Mouse (Mus musculus): Measurements from ENCODE around the gene Kctd4. TPM values are rescaled to one million over a fixed set of nuclear protein-coding genes. Genes with fewer than 3 reads are reported as not detected.

Gene Kctd4
- total and polyA plus RNA-seq, 3 experiments, result not detected

- Histone ChIP-seq H3K79me2 (replicated peaks; ENCODE audit: control insufficient read depth, insufficient read depth, low read length) (no peaks in the 10 kb centered on the region), H3K4me1 (ENCODE audit: control insufficient read depth, insufficient read depth, low read length) (no peaks in the 10 kb centered on the region; the same call in 1 of the 2 replicates), H3K9ac (ENCODE audit: low read depth, low read length) (no peak overlapping the region), H3K27me3 (ENCODE audit: control insufficient read depth, insufficient read depth, low read length) (no peaks in the 10 kb centered on the region), H3K36me3 (ENCODE audit: control insufficient read depth, insufficient read depth, low read length) (no peaks in the 10 kb centered on the region), H3K27ac (no peak overlapping the region), H3K4me3 (no peak overlapping the region)
- intact Hi-C loops (cut with DNase I), result no loop called here
- WGBS, result 65% methylated on average over 2 of the region's 2 CpGs
- no peak for TF ChIP-seq EP300 (IDR thresholded peaks at IDR 0.05; ENCODE audit: insufficient read depth, low read depth, low read length)
- TF ChIP-seq CTCF (IDR thresholded peaks at IDR 0.05), result no peak
- TF ChIP-seq POLR2A (IDR thresholded peaks at IDR 0.05; ENCODE audit: insufficient read depth, low read depth, low read length), result no peak
- no peak for DNase-seq
Observed at GRCm38 (mm10) chr14:75953011-75953410, 1.8 kb upstream of the Kctd4 start.

- no peaks in the 10 kb centered on the region for H3K36me3 ChIP-seq (ENCODE audit: control insufficient read depth, insufficient read depth, low read length)
- no peak for TF ChIP-seq CTCF (IDR thresholded peaks at IDR 0.05)
- TF ChIP-seq POLR2A (IDR thresholded peaks at IDR 0.05; ENCODE audit: insufficient read depth, low read depth, low read length), result no peak
- TF ChIP-seq EP300 (IDR thresholded peaks at IDR 0.05; ENCODE audit: insufficient read depth, low read depth, low read length), result no peak
- H3K27ac ChIP-seq, result no peak overlapping the region
- 96% methylated on average over 9 of the region's 9 CpGs for WGBS
- intact Hi-C loops (cut with DNase I), result no loop called here
- no peaks in the 10 kb centered on the region for H3K27me3 ChIP-seq (ENCODE audit: control insufficient read depth, insufficient read depth, low read length)
- H3K4me3 ChIP-seq, result no peak overlapping the region
- no peaks in the 10 kb centered on the region for H3K4me1 ChIP-seq (ENCODE audit: control insufficient read depth, insufficient read depth, low read length)
- H3K9ac ChIP-seq (ENCODE audit: low read depth, low read length), result no peak overlapping the region
- no peak for DNase-seq
- no peaks in the 10 kb centered on the region for H3K79me2 ChIP-seq (replicated peaks; ENCODE audit: control insufficient read depth, insufficient read depth, low read length)
Observed at GRCm38 (mm10) chr14:75962250-75962649, 7.4 kb downstream of the Kctd4 start.

GRCm38 (mm10) chr14:75963215-75963614 lies 8.4 kb downstream of the Kctd4 start:
- no peak overlapping the region for H3K4me3 ChIP-seq
- H3K79me2 ChIP-seq (replicated peaks; ENCODE audit: control insufficient read depth, insufficient read depth, low read length), result no peaks in the 10 kb centered on the region
- no peaks in the 10 kb centered on the region for H3K27me3 ChIP-seq (ENCODE audit: control insufficient read depth, insufficient read depth, low read length)
- 77% methylated on average over 5 of the region's 5 CpGs for WGBS
- DNase-seq, result no peak
- H3K4me1 ChIP-seq (ENCODE audit: control insufficient read depth, insufficient read depth, low read length), result no peaks in the 10 kb centered on the region
- no peak overlapping the region for H3K9ac ChIP-seq (ENCODE audit: low read depth, low read length)
- intact Hi-C loops (cut with DNase I), result no loop called here
- H3K27ac ChIP-seq, result no peak overlapping the region
- TF ChIP-seq CTCF (IDR thresholded peaks at IDR 0.05) (no peak), EP300 (IDR thresholded peaks at IDR 0.05; ENCODE audit: insufficient read depth, low read depth, low read length) (no peak), POLR2A (IDR thresholded peaks at IDR 0.05; ENCODE audit: insufficient read depth, low read depth, low read length) (no peak)
- H3K36me3 ChIP-seq (ENCODE audit: control insufficient read depth, insufficient read depth, low read length), result no peaks in the 10 kb centered on the region

DNA sequence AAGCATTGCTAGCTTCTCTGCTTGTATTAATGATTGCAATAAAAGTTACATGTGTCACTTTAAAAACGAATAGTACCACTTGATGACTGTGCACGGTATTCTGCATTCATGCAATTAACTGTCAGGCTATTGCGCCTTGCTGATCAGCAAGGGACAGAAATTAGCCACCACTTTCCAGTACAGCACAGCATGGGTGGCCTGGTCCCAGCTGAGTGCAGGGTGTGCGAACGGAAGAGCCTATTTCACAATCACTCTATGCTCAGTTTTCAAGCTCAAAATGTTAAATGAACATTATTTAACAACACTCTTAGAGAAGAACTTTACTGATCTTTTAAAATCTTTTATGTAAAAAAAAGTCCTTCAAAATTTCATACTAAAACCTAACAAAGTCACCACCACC lies 9.2 kb downstream of the Kctd4 start:
- Histone ChIP-seq H3K4me3 (no peak overlapping the region), H3K79me2 (replicated peaks; ENCODE audit: control insufficient read depth, insufficient read depth, low read length) (no peaks in the 10 kb centered on the region), H3K27me3 (ENCODE audit: control insufficient read depth, insufficient read depth, low read length) (no peaks in the 10 kb centered on the region), H3K36me3 (ENCODE audit: control insufficient read depth, insufficient read depth, low read length) (no peaks in the 10 kb centered on the region), H3K9ac (ENCODE audit: low read depth, low read length) (no peak overlapping the region), H3K27ac (no peak overlapping the region), H3K4me1 (ENCODE audit: control insufficient read depth, insufficient read depth, low read length) (no peaks in the 10 kb centered on the region)
- no peak for DNase-seq
- WGBS, result 85% methylated on average over 5 of the region's 5 CpGs
- intact Hi-C loops (cut with DNase I), result no loop called here
- TF ChIP-seq CTCF (IDR thresholded peaks at IDR 0.05) (no peak), POLR2A (IDR thresholded peaks at IDR 0.05; ENCODE audit: insufficient read depth, low read depth, low read length) (no peak), EP300 (IDR thresholded peaks at IDR 0.05; ENCODE audit: insufficient read depth, low read depth, low read length) (no peak)

DNA sequence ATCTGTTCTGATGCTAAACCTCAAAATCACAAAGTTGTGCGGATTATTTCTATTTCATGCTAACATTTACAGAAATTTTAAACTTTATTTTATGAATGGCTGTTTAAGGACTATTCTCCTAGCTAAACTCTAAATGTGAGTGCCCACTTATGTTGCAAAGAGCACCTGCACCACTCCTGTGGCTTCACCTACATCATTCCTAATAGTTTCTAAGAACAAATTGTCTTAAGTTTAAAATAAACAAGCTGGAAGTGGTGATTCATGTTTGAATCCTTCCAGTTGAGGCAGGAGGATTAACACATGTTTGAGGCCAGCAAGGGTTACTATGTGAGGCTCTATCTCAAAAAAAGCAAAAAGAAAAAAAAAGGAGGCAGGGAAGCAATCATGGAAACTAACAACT lies 9.6 kb downstream of the Kctd4 start:
- DNase-seq, result no peak
- no peak for TF ChIP-seq CTCF (IDR thresholded peaks at IDR 0.05)
- no peak for TF ChIP-seq EP300 (IDR thresholded peaks at IDR 0.05; ENCODE audit: insufficient read depth, low read depth, low read length)
- TF ChIP-seq POLR2A (IDR thresholded peaks at IDR 0.05; ENCODE audit: insufficient read depth, low read depth, low read length), result no peak
- 94% methylated on average over 1 of the region's 1 CpGs for WGBS
- no peak overlapping the region for H3K9ac ChIP-seq (ENCODE audit: low read depth, low read length)
- H3K27ac ChIP-seq, result no peak overlapping the region
- H3K4me3 ChIP-seq, result no peak overlapping the region
- H3K27me3 ChIP-seq (ENCODE audit: control insufficient read depth, insufficient read depth, low read length), result no peaks in the 10 kb centered on the region
- no peaks in the 10 kb centered on the region for H3K4me1 ChIP-seq (ENCODE audit: control insufficient read depth, insufficient read depth, low read length)
- intact Hi-C loops (cut with DNase I), result no loop called here
- no peaks in the 10 kb centered on the region for H3K36me3 ChIP-seq (ENCODE audit: control insufficient read depth, insufficient read depth, low read length)
- H3K79me2 ChIP-seq (replicated peaks; ENCODE audit: control insufficient read depth, insufficient read depth, low read length), result no peaks in the 10 kb centered on the region

DNA sequence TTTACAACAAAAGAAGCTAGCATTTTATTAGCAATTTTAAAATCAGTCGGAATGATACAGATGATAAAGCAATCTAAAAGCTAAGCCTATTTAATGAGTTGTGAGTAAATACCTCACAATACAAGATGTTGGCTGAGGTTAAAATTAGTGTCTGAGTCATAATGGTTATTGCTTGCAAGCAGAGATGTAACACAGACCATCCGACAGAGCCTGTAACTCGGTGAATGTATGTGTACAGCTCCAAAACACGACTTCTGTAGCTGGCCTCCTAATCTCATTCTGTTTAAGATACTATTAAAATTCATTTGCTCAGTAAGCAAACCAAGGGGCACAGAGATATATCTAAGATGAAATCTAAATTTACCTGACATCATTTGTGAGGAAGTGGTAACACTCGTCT lies 12.5 kb downstream of the Kctd4 start:
- Histone ChIP-seq H3K36me3 (ENCODE audit: control insufficient read depth, insufficient read depth, low read length) (no peaks in the 10 kb centered on the region), H3K79me2 (replicated peaks; ENCODE audit: control insufficient read depth, insufficient read depth, low read length) (no peaks in the 10 kb centered on the region), H3K4me3 (no peak overlapping the region), H3K27me3 (ENCODE audit: control insufficient read depth, insufficient read depth, low read length) (no peaks in the 10 kb centered on the region), H3K27ac (no peak overlapping the region), H3K4me1 (ENCODE audit: control insufficient read depth, insufficient read depth, low read length) (no peaks in the 10 kb centered on the region), H3K9ac (ENCODE audit: low read depth, low read length) (no peak overlapping the region)
- intact Hi-C loops (cut with DNase I), result no loop called here
- TF ChIP-seq POLR2A (IDR thresholded peaks at IDR 0.05; ENCODE audit: insufficient read depth, low read depth, low read length) (no peak), EP300 (IDR thresholded peaks at IDR 0.05; ENCODE audit: insufficient read depth, low read depth, low read length) (no peak), CTCF (IDR thresholded peaks at IDR 0.05) (no peak)
- DNase-seq, result no peak
- WGBS, result 62% methylated on average over 5 of the region's 5 CpGs
